Mouse (Mus musculus) ES-CJ7 (cell line): ENCODE data around the gene Cyp3a41a.
"Not testable (repeated sequence)": the region's sequence is repeated elsewhere in the genome, so short reads cannot be mapped to it uniquely, and the experiment has no call there.

Source experiments
- DNase-seq: peaks from one replicate; pipeline ENCODE4 v3.0.0; 2011; ENCODE audit warnings: low read depth, low spot score

Gene Cyp3a41a

GRCm38 (mm10) chr5:145720036-145720435 lies at the start of gene Cyp3a41a:
TSS of gene Cyp3a41a (minus strand) at chr5:145720136.
- DNase-seq, result not testable (repeated sequence)

GRCm38 (mm10) chr5:145737512-145737911 lies 17.6 kb upstream of the Cyp3a41a start:
- DNase-seq, result not testable (repeated sequence)

DNA sequence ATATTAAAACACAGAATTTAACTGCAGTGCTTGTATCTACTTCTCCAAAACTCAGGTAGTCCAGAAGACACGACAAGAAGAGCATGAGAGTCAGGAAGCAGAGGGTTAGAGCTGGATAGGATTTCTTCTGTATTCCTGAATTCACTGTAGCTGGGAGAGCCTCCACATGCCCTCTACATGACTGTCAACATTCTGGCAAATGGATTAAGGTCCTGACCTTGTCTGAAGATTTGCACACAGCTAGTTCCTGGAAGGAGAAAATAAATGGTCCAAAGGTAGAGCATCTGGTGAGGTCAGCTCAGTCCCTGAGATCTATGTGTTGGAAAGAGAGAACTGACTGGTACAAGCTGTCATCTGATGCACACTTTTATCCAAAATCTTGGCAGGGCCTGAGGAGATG lies 5.6 kb downstream of the Cyp3a41a start:
- not testable (repeated sequence) for DNase-seq

DNA sequence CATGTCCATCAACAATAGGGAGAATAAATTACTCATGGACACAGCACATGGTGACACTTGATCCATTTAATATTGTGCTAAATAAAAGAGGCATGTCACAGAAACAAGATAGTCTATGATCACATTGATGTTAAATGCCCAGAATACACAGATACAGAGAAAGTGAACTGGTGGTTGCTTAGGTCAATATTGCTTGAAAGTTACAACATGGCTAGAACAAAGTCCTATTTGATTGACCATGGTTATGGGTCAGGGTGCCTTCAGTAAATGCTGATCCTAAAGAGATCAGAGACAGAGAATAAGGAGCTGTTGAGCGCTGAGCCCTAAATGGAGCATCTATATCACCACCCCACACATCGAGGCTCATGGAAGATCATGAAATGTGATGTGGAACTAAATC lies 12.6 kb downstream of the Cyp3a41a start:
- not testable (repeated sequence) for DNase-seq

GRCm38 (mm10) chr5:145662007-145662406 lies 57.9 kb downstream of the Cyp3a41a start:
- DNase-seq, result no peak

DNA sequence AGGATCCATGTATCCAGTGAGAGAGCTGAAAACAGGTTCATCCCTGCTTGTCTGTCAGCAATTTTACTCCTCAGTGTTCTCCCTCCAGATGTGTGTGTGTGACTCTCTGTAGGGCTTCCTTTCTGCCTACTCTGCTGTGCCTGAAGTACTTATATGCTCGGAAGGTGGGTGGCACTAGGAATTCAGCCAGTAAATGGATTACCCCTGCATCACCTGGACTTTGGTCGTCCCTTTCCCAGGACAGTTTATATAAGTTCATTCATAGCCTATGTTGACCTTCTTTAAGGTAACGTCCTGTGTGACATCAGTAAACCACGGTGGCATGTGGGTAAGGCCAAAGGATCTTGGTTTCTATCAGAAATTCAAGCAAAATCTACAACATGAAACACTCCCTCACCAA lies 72.2 kb downstream of the Cyp3a41a start:
- no peak for DNase-seq
